Mouse (Mus musculus): ENCODE measurements at regions not wholly inside any gene's neighbourhood (a gene's known extent, or its start where the extent isn't known, plus 50 kb on each side); places are given as distances from the start of the nearest gene placed in this dataset.

- no peak for DNase-seq
Observed at GRCm38 (mm10) chr19:15469541-15469940, 477.6 kb downstream of the Psat1 start.

- no peak for DNase-seq
Observed at GRCm38 (mm10) chr19:15466713-15467112, 480.4 kb downstream of the Psat1 start.

- no peak for DNase-seq
Observed at GRCm38 (mm10) chr19:15465063-15465760, 481.9 kb downstream of the Psat1 start.

GRCm38 (mm10) chr19:15457793-15458192, 489.3 kb downstream of the Psat1 start:
- DNase-seq: no peak

GRCm38 (mm10) chr19:15456943-15457735, 490.0 kb downstream of the Psat1 start:
- DNase-seq: no peak

GRCm38 (mm10) chr19:15448989-15449388, 498.1 kb downstream of the Psat1 start:
- no peak for DNase-seq

GRCm38 (mm10) chr19:15431798-15432197, 515.3 kb downstream of the Psat1 start:
- DNase-seq: no peak

- no peak for DNase-seq
Observed at GRCm38 (mm10) chr19:15421311-15421710, 525.8 kb downstream of the Psat1 start.

- no peak for DNase-seq
Observed at GRCm38 (mm10) chr19:15398624-15399023, 548.5 kb downstream of the Psat1 start.

- no peak for DNase-seq
Observed at GRCm38 (mm10) chr19:15371682-15372081, 575.5 kb downstream of the Psat1 start.

GRCm38 (mm10) chr19:15366951-15367350, 580.2 kb downstream of the Psat1 start:
- no peak for DNase-seq

- DNase-seq: no peak
Observed at GRCm38 (mm10) chr19:15357181-15357580, 590.0 kb downstream of the Psat1 start.

- DNase-seq: no peak
Observed at GRCm38 (mm10) chr19:15348356-15348755, 598.8 kb downstream of the Psat1 start.

GRCm38 (mm10) chr19:15342229-15342628, 604.9 kb downstream of the Psat1 start:
- no peak for DNase-seq

GRCm38 (mm10) chr19:15340305-15340983, 606.7 kb downstream of the Psat1 start:
- no peak for DNase-seq

- no peak for DNase-seq
Observed at GRCm38 (mm10) chr19:15339979-15340304, 607.2 kb downstream of the Psat1 start.

- no peak for DNase-seq
Observed at GRCm38 (mm10) chr19:15330155-15330554, 617.0 kb downstream of the Psat1 start.

- no peak for DNase-seq
Observed at GRCm38 (mm10) chr19:15299474-15299873, 647.7 kb downstream of the Psat1 start.

GRCm38 (mm10) chr19:15285016-15285415, 662.1 kb downstream of the Psat1 start:
- DNase-seq: no peak

GRCm38 (mm10) chr19:15242781-15243180, 644.9 kb upstream of the Tle4 start:
- DNase-seq: no peak

- no peak for DNase-seq
Observed at GRCm38 (mm10) chr19:15230129-15230927, 632.5 kb upstream of the Tle4 start.

- DNase-seq: no peak
Observed at GRCm38 (mm10) chr19:15217387-15217786, 619.5 kb upstream of the Tle4 start.

- no peak for DNase-seq
Observed at GRCm38 (mm10) chr19:15214651-15215050, 616.8 kb upstream of the Tle4 start.
